Mouse (Mus musculus) kidney, adult 9 months (tissue): ENCODE results near the gene Stt3b.

Source experiments
- DNase-seq: peaks from one replicate; pipeline ENCODE4 v3.0.0; 2022

Gene Stt3b

DNA sequence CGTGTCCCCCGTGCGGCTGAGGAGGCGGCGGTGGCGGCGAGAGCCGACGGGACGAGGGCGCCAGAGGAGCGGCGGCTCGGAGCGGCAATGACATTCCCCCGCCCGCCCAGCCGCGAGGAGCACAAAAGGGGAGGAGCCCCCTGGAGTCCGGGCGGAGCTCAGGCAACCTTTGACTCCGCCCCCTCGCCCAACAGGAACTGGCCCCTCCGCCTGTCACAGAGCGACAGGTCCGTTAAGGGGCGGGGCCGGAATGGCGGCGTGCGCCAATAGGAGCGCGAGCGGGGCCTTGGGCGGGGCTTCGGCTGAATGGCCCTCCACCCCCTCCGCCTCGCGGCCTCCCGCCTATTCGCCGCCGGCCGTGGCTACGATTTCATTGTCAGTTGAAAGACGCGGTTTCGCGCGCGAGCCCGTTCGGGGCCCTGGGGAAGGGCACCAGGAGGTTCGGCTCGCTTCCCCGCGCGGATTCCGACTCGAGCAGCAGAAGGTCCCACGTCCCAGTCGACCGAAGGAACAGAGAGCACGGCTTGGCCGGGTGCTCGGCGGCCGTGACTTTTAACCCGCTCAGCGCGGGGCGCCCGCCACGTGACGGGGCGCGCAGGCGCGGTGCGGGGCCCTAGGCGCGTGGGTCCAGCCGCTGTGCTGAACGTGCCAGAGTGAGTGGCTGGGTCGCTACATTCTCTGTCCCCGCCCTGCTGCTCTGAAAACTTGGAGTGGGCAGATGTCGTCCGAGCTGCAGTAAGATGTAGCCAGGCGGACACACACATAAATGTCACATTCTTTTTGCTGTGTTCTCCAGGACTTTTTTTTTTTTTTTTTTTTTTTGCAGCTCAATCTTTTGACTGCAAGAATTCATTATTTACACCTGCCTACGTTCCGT is at the start of gene Stt3b:
Stt3b (minus strand) TSS at position 76 of the 877 bp plus-strand sequence.
- DNase-seq: peak; percentile 99

- no peak for DNase-seq
These were observed 48.2 kb upstream of the Stt3b start for GRCm38 (mm10) chr9:115358421-115358820.

DNA sequence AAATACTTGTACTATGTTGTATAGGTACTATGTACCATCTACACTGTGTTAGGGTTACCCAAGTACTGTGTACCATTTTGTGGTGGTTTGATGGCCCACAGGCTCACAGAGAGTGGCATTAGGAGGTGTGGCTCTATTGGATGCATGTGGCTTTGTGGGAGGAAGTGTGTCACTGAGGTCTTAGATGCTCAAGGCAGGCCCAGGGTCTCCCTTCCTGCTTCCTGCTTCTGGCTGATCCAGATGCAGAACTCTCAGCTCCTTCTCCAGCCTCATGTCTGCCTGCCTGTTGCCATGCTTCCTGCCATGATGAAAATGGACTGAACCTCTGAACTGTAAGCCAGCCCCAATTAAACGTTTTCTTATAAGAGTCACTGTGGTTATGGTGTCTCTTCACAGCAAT is 47.8 kb upstream of the Stt3b start:
- no peak for DNase-seq

DNA sequence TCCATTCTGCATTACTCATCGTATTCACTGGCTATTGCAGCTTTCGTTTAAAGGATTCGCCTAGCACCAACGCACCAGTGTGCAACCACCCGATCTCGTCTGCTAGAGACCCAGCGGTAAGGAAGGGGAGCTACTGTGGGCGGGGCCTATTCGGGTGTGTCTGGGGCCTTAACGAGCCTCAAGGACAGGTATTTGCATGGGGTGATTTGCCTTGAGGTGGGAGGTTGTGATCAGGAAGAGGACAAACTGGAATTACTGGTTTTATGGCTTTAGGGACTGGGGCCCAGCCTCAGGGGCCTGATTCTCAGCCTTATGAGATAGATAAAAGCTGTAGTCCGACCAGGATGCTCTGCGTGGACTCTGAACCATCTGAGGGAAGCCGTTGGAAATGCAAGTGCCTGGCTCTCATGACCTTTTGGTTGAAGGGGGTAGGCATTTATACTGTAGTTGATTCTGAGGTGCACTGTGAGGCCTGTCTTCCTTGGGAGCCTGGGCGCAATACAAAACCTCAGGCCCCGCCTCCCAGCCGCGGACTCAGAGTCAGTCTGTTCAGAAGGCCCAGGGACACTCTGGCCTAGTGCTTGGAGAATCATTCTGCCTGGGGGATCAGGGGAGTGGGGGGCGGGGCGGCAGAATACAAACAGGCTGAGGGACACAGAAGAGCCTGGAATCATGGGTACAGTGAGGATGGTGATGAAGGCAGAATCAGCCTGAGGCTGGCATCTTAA is 46.7 kb upstream of the Stt3b start:
- no peak for DNase-seq

GRCm38 (mm10) chr9:115355972-115356371 is 45.8 kb upstream of the Stt3b start:
- DNase-seq: no peak

DNA sequence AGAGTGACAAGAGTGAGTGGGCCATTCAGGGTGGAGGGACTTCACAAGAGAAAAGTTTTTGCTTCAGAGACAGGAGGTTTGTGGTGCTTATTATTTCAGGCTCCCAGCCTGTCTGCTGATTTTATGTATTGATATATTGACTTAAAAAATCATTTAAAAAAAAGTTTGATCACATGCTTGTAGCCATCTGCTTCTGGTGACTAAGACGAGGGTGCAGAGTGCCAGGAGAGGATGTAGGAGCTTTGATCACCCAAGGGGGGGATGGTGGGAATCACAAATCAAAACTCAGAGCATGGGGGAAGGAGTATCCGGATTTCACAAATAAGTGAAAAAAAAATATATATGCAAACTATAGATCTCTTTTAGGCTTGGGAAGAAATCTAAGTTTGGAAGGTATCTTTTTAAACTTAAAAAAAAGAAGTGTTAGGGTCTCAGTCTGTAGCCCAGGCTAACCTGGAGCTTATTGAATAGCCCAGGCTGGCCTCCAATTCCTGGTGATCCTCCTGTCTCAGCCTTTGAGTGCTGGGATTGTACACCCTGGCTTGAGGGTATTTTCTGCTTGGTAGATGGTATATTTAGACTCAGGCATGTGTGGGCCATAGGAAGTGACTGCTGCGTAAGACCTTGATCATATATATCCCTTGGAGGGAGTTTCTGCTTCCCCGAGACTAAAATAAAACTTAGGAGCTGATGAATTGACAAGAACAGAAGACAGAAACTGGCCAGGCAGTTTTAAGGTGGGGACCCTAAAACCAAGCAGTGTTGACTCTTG is 39.7 kb upstream of the Stt3b start:
- DNase-seq: no peak

DNA sequence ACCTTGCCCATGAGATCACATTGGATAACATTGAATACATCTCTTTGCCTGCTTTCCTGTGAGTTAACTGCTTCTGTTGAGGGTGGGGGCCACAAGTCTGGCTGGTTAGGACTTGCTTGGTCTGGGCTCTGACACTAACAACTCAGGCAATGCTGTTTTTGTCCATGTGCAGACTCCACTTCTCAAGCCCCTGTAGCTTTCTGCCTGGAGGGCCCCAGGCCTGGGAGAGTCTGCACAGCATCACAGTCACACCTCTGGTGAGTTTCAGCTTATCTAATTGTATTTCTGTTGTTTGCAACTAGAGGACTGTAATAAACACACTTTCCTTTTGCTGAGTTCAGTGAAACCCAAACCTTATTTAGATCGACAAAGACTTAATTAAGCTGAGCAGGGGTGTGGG is 38.9 kb upstream of the Stt3b start:
- no peak for DNase-seq

- DNase-seq: no peak
These were observed 34.7 kb upstream of the Stt3b start for GRCm38 (mm10) chr9:115344930-115345329.

DNA sequence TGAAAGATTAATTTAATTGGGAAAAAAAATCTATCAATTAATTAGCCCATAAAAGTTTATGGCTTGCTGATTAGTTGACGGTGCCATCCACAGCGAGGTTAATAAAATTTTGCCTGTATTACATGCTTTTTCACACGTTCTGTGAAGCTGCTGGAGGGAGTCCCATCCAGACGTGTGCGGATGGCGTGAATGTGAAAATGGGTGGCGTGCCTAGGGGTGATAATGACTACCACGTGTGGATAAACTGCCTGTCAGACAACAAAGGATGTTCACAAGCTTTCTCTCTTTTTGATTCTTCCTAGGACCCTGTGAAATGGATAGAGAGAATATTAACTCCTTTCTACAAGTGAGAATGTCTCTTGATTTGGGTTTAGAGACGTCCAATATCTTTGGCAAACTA is 31.4 kb upstream of the Stt3b start:
- DNase-seq: no peak

GRCm38 (mm10) chr9:115340212-115340815 is 30.1 kb upstream of the Stt3b start:
- peak; percentile 37 for DNase-seq

GRCm38 (mm10) chr9:115338816-115339215 is 28.6 kb upstream of the Stt3b start:
- no peak for DNase-seq

DNA sequence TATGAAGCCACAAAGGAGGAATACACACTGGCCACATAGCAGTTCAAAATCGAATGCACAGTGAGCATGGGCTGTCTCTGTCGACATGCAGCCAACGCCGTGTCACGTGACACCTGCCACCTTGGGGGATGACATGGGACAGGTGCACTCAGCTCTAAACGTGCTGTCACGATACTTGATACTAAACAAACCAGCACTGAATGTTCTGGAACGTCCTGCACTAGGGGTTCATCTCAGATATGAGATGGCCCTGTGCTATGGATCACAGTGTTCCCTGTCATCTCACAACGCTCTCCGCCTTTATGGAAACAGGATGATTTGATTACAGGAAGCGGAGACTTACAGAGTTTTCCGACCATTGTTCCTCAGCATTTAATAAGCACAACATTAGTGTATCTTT is 22.8 kb upstream of the Stt3b start:
- DNase-seq: no peak

GRCm38 (mm10) chr9:115332339-115332738 is 22.1 kb upstream of the Stt3b start:
- no peak for DNase-seq

DNA sequence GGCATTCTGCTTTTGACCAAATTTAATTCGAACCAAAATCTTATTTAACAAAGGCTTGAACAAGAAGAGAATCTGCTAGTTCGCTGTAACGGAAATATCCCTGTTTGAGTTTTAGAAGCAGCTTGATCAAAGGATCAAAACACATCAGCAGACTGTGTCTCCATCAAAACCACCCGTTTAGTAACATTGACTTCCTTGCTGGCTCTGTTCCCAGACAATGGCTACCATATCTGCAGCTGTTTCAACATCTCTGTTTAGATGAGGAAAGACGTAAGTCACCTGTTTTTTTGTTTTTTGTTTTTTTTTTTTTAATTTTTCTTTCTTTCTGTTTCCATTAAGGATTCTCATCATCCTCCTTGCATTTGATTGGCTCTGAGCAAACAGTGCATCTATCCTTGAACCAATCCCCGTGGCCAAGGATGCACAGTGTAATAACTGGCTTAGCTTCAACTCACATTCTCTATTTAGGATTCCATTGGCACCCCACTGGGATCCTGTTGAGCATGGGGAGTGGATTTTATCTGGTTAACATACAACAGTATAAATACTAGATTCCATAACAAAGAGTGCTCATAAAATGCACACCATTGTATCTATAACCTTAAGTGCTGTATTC is 20.7 kb upstream of the Stt3b start:
- no peak for DNase-seq

DNA sequence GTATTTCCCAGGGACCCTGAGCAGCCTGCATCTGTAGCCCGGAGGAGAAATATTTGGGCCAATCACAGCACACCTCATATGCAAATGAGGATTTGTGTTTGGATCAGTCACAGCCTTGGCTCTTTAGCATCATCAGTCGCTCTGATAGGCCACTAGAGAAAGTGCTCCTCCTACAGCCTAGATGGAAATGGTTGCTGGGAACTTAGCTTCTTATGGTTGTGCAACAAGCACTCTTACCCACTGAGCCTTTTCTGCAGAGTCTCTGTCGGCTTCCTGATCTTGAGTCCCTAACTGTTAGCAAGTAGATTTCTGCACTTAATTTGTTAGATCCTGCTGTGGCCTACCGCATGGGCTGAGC is 16.3 kb upstream of the Stt3b start:
- DNase-seq: no peak

DNA sequence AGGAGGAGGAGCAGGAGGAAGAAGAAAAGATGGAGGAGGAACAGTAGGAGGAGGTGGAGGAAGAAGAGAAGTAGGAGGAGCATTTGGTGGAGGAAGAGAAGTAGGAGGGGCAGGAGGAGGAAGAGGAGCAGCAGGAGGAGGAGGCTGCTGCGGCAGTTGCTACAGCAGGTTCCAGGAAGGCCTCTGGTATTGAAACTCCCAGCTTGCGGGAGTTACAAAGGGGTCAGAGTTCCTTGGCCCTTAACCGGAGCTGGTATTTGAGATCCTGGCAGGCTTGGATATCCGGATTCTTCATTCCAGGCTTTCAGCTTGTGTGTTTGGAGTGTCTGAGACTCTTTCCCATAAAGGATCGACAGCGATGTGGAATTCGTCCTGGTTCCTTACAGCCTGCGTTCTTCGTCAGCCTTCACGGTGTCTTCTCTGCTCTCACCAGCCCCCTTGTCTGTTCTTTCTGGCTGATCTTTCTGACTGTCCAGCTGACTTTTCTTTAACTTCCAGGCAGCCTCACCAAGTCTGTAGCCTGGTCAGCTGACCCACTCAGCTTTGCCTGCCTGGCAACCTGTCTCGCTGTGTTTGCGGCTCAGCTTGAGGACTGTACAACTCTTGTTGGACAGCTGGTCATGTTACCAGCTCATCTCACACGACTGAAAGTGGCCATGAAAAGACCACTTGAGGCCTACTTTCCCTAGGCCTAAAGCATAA is 15.8 kb upstream of the Stt3b start:
- DNase-seq: peak; percentile 73

DNA sequence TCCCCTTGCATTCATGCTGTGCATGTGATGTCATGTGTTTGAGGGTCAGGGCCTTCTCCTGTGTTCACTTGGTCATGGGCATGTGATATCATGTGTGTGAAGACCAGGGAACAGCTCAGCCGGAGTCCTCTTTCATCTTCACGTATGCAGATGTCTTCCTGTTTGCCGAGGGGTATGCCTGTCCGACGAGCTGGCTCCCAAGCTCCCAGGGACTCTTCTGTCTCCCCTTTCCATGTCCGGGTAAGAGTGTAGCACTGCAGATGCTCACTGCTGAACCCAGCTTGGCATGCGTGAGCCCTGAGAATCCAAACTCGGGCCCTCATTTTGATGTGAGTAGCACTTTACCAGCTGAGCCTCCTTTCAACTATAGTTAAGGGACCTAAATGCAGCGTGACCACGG is 13.4 kb upstream of the Stt3b start:
- no peak for DNase-seq

DNA sequence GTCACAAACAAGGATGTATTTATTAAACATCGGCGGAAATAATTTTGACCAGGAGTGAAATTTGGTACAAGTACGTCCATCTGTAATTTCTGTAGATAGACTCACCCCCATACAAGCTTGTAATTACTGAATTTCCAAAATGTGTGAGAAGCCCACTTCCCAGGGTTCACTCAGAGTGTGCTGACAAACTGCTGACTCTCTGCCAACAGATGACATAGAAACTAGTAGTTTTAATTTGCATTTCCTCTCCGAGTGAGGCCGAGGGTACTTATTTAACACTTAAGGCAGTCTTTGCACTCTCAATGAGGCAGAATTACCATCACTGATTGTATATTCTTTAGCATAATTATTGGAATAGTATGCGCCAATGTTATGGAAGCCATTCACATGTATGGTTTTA is 12.2 kb upstream of the Stt3b start:
- no peak for DNase-seq

GRCm38 (mm10) chr9:115321052-115321451 is 10.8 kb upstream of the Stt3b start:
- no peak for DNase-seq

- no peak for DNase-seq
These were observed 9.9 kb upstream of the Stt3b start for GRCm38 (mm10) chr9:115320156-115320555.

DNA sequence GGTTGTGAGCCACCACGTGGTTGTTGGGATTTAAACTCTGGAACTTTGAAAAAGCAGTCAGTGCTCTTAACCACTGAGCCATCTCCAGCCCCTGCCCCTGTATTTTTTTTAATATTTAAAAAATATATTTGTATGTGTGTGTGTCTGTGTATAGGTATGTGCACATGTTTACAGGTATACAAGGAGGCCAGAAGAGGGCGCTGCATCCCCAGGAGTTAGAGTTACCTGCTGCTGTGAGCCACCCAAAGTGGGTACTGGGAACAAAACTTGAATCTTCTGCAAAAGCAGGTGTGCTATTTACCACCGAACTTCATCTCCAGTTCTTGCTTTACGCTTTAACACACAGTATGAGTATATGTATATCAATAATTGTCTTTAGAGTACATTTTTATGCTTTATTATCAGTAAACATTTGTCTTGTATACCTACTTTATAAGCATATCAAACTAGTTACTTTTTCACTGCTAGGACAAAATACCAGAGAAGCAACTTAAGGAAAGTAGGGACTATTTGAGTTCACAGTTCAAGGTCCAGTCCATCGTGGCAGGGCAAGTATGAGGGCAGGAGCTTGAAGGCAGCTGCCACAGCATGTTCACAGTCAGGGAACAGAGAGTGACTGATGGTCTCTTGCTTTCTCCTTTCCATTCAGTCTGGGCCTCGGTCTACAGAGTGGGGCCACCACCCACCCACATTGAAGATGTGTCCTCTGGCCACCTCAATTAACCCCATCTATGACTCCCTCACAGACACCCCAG is 8.6 kb upstream of the Stt3b start:
- DNase-seq: peak; percentile 79
